Mouse (Mus musculus): ENCODE data around the gene Slc9a1. TPM values are rescaled to one million over a fixed set of nuclear protein-coding genes. Genes with fewer than 3 reads are reported as not detected.
A peak's percentile ranks its signal among the peaks of the same experiment; 100 is the strongest.

The Slc9a1 gene
- polyA plus RNA-seq, 1 experiment from 2014 or later: 10.1 TPM

DNA sequence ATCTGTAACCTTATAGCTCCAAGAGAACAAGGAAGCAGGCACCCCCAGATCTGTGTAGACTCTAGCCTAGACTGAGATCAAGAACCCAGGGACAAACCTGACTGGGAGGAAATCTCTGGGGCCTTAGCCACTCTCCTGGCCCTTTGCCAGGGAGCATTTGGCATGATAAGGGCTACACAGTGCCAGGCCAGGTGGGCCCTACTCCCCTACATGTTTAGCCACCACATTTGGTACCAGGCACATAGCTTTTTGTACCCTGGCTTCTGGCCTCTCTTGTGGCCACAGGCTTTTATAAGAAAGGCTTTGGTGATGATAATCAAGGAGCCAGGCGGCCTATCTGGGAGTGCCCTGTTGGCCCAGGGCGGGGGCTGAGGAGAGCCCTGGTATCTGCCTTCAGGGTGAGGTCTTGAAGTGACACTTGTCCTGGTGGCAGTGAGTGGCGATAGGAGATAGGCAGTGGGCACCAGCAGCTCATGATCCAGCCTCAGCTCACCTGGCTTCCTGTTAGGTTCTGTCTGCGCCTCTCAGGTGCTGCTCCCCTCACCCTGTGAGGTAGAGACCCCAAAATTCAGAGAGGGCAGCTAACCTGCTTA lies 25.6 kb downstream of the Slc9a1 start:
- peaks cover 29% of the 10 kb centered on the region for H3K4me1 ChIP-seq (replicated peaks)
- H3K4me2 ChIP-seq: no peak overlapping the region
- H3K4me3 ChIP-seq: no peak overlapping the region
- no peaks in the 10 kb centered on the region for H3K27me3 ChIP-seq
- H3K9ac ChIP-seq: no peak overlapping the region
- no peaks in the 10 kb centered on the region for H3K9me3 ChIP-seq
- H3K27ac ChIP-seq (replicated peaks): no peak overlapping the region
- 91% methylated on average over 4 of the region's 4 CpGs for WGBS
- no peak for ATAC-seq (ENCODE audit: low FRiP score, low read depth)
- no peaks in the 10 kb centered on the region for H3K36me3 ChIP-seq

DNA sequence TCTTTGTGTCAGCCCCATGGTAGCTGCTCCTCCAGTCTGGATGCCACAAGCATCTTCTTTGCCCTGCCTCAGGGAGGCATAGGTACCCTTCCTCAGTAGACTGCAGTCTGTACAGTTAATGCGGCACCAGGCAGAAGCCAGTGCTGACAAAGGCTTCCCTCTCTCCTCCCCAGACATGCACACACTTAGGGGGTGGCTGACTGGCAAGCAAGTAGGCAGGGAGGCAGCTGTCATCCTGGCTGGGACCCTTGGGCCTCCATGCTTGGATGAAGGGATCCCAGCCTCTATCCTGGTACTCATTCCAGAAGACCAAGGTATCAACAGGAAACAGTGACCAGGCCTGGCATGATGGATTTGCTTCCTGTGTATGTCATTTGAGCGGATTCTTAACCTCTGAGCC lies 26.6 kb downstream of the Slc9a1 start:
- H3K9me3 ChIP-seq: no peaks in the 10 kb centered on the region
- 62% methylated on average over 2 of the region's 2 CpGs for WGBS
- H3K27me3 ChIP-seq: no peaks in the 10 kb centered on the region
- no peaks in the 10 kb centered on the region for H3K36me3 ChIP-seq
- no peak overlapping the region for H3K27ac ChIP-seq (replicated peaks)
- no peak overlapping the region for H3K4me3 ChIP-seq
- ATAC-seq (ENCODE audit: low FRiP score, low read depth): no peak
- no peak overlapping the region for H3K9ac ChIP-seq
- no peak overlapping the region for H3K4me2 ChIP-seq
- H3K4me1 ChIP-seq (replicated peaks): peaks cover 26% of the 10 kb centered on the region

DNA sequence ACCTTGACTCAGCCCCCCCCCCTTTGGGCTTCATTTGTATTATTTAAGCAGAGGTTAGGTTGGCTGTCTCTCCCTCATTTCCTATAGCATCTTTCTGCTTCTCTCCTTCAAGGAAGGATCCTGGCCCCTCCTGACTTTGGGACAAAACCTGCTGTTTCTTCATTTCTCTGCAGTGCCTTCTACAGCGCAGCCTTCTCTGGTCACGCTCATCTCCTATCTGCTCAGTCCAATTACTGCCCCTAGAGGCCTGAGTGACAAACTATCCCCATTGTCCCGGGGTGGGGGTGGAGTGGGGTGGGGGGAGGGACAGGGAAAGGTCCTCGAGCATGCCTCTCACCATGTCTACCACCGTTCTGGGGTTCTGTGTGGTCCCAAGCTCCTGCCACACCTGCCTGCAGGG lies 27.8 kb downstream of the Slc9a1 start:
- Histone ChIP-seq H3K27ac (replicated peaks) (no peak overlapping the region), H3K9me3 (no peaks in the 10 kb centered on the region), H3K4me3 (no peak overlapping the region), H3K4me2 (no peak overlapping the region), H3K9ac (no peak overlapping the region), H3K27me3 (no peaks in the 10 kb centered on the region), H3K36me3 (no peaks in the 10 kb centered on the region), H3K4me1 (replicated peaks) (peaks cover 17% of the 10 kb centered on the region)
- ATAC-seq (ENCODE audit: low FRiP score, low read depth): no peak
- WGBS: 28% methylated on average over 5 of the region's 5 CpGs

DNA sequence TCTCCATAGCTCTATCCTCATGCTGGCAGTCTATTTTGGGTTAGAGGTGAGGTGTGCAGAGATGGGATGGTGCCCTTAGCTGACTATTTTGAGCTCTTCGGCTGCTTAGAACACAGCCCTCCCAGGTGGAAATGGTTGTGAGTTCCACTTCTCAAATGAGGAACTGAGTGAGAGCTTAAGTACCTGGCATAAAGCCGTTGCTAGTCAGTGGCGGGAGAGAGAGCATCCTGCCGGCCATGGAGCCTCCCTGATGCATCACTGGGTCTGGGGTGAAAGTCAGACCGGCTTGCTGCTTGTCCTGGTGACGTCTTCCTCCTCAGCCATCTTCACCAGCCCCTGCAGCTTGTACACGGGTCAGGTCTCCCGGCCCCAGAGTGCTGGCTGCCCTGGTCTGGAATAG lies 28.5 kb downstream of the Slc9a1 start:
- no peak for ATAC-seq (ENCODE audit: low FRiP score, low read depth)
- Histone ChIP-seq H3K9ac (no peak overlapping the region), H3K4me2 (no peak overlapping the region), H3K9me3 (no peaks in the 10 kb centered on the region), H3K27ac (replicated peaks) (no peak overlapping the region), H3K36me3 (no peaks in the 10 kb centered on the region), H3K27me3 (no peaks in the 10 kb centered on the region), H3K4me3 (no peak overlapping the region), H3K4me1 (replicated peaks) (peaks cover 17% of the 10 kb centered on the region)
- 87% methylated on average over 8 of the region's 8 CpGs for WGBS

DNA sequence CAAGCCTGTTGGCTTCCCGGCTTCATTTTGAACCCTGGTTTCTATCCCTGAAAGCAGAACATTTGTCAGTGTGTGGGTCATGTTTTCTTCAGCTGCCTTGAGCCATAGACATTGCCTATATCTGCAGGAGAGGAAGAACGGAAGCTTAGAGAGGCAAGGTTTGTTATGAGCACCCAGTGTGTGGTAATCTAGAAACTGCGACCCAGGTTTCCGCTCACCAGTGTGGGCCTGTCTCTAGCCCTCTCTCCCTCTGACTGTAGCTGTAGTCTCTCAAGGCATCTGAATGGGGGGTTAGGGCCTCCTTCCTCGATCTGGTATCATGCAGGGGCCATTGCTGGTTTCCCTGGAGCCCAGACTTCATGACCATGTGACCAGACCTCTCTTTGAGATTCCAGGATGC lies 29.1 kb downstream of the Slc9a1 start:
- WGBS: 77% methylated on average over 5 of the region's 5 CpGs

DNA sequence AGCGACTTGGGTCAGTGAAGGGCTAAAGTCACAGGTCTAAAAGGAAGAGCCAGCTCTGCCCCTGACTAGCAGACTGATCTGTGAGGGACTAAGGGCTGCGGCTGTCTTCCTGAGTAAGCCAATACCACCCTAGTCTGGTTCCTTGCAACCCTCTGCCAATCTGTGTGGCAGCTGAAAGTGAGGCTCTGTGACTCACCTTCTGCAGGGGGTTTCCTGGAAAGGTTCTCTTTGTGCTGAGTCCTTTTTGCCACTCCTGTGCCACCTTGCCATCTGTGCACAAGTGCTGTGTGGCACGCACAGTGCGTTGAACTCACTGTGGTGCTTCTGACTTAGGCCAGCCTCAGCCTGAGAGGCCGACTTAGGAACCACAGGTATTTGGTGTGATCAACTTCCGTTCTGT lies 30.0 kb downstream of the Slc9a1 start:
- 95% methylated on average over 6 of the region's 6 CpGs for WGBS
- Histone ChIP-seq H3K4me3 (no peak overlapping the region), H3K4me1 (replicated peaks) (peaks cover 17% of the 10 kb centered on the region), H3K27ac (replicated peaks) (no peak overlapping the region), H3K4me2 (no peak overlapping the region), H3K9me3 (no peaks in the 10 kb centered on the region), H3K27me3 (no peaks in the 10 kb centered on the region), H3K36me3 (no peaks in the 10 kb centered on the region), H3K9ac (no peak overlapping the region)
- ATAC-seq (ENCODE audit: low FRiP score, low read depth): no peak

More for the DNA sequence above, 29.1 kb downstream of the Slc9a1 start:
- Histone ChIP-seq H3K27ac (replicated peaks) (no peak overlapping the region), H3K4me1 (replicated peaks) (peaks cover 17% of the 10 kb centered on the region), H3K4me2 (no peak overlapping the region), H3K27me3 (no peaks in the 10 kb centered on the region), H3K4me3 (no peak overlapping the region), H3K9ac (no peak overlapping the region), H3K9me3 (no peaks in the 10 kb centered on the region), H3K36me3 (no peaks in the 10 kb centered on the region)
- ATAC-seq (ENCODE audit: low FRiP score, low read depth): no peak

DNA sequence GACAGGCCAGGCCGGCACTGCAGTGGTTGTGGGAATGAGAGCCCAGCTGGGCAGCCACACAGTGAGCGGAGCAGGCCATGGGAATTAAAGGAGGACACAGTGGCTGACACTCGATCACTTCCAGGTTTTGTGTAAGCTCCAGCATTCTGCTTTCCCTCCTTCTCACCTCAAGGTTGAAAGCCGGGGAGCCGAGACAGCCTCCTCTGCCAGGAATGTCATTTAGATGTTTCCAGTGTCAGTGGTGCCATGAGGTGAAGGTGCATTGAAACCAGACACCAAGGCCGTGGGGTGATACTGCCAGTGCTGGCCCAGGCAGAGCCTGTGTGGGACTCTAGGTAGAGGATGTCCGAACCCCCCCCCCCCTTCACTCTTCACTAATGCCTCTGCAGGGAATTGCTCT lies 30.6 kb downstream of the Slc9a1 start:
- H3K4me2 ChIP-seq: no peak overlapping the region
- H3K27me3 ChIP-seq: no peaks in the 10 kb centered on the region
- peaks cover 14% of the 10 kb centered on the region for H3K4me1 ChIP-seq (replicated peaks)
- no peaks in the 10 kb centered on the region for H3K36me3 ChIP-seq
- H3K9me3 ChIP-seq: no peaks in the 10 kb centered on the region
- 77% methylated on average over 7 of the region's 7 CpGs for WGBS
- no peak overlapping the region for H3K27ac ChIP-seq (replicated peaks)
- H3K4me3 ChIP-seq: no peak overlapping the region
- no peak for ATAC-seq (ENCODE audit: low FRiP score, low read depth)
- H3K9ac ChIP-seq: no peak overlapping the region

DNA sequence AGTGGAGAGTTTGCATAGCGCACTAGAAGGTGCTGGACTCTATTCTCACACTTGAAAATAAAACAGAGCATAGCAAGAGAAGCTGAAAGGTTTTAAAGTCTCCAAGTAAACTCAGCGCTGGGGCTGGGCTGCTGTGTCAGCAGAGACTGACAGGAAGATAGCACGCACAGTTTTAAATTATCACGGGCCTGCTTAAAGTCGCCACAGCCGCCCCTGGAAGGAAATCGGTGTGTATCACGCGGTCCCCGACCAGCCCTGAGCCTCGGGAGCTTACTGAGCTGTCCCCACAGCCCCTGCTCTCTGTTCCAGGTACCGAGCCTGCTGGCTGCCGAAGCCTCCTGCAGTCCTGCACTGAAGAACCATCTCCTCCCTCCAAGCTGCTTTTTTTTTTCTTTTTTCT lies 32.5 kb downstream of the Slc9a1 start:
- Histone ChIP-seq H3K27ac (replicated peaks) (no peak overlapping the region), H3K4me3 (no peak overlapping the region), H3K9me3 (no peaks in the 10 kb centered on the region), H3K36me3 (no peaks in the 10 kb centered on the region), H3K9ac (no peak overlapping the region), H3K4me1 (replicated peaks) (no peaks in the 10 kb centered on the region; the same call in none of the 2 replicates), H3K27me3 (no peaks in the 10 kb centered on the region), H3K4me2 (no peak overlapping the region)
- no peak for ATAC-seq (ENCODE audit: low FRiP score, low read depth)
- WGBS: 75% methylated on average over 13 of the region's 13 CpGs

DNA sequence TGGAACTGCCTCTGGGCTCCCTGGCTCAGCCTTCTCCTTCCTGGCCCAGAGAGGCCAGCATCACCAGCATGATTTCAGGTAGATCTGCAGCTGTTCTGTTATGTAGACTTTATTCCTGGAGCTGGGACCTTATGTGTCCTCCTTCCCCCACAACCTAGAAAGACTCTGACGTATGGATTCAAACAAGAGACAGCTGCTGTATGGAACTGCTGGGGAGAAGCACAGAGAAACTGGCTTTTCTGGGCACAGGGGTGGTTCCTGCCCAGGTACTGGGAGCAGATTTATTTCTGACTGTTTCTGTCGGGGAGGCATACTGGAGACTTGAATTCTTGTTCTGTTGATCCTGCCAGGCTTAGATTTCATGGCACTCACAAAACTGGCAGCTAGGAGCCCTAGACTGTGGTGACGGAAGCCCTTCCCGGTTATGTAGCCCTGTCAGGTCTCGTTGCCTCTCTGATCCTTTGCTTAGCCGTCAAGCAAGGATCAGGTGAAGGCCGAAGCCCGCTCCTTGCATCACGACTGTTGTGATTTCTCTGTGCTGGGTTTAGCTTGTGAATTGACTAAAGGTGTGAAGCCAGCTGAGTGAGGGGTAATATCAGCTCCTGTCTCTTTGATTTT lies 34.2 kb downstream of the Slc9a1 start:
- WGBS: 91% methylated on average over 9 of the region's 9 CpGs
- H3K27ac ChIP-seq (replicated peaks): no peak overlapping the region
- ATAC-seq (ENCODE audit: low FRiP score, low read depth): no peak

DNA sequence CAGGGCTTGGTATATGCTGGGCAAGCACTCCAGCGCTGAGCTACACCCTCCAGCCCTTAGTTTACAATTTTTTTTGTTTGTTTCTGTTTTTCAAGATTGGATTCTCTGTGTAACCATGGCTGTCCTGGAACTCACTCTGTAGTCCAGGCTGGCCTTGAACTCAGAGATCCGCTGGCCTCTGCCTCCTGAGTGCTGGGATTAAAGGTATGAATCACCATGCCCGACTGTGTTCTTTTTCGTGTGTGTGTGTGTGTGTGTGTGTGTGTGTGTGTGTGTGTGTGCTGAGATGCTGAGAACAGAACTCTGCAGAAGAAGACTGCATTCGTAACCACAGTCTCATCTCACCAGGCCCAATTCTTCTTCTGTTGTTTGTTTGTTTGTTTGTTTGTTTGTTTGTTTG lies 34.8 kb downstream of the Slc9a1 start:
- no peaks in the 10 kb centered on the region for H3K9me3 ChIP-seq
- WGBS: 89% methylated on average over 5 of the region's 5 CpGs
- H3K9ac ChIP-seq: no peak overlapping the region
- H3K27ac ChIP-seq (replicated peaks): no peak overlapping the region
- H3K27me3 ChIP-seq: no peaks in the 10 kb centered on the region
- no peaks in the 10 kb centered on the region for H3K36me3 ChIP-seq
- peaks cover 15% of the 10 kb centered on the region for H3K4me1 ChIP-seq (replicated peaks)
- no peak overlapping the region for H3K4me2 ChIP-seq
- no peak overlapping the region for H3K4me3 ChIP-seq
- ATAC-seq (ENCODE audit: low FRiP score, low read depth): no peak

More for the DNA sequence above, 34.2 kb downstream of the Slc9a1 start:
- H3K27me3 ChIP-seq: no peaks in the 10 kb centered on the region
- H3K4me1 ChIP-seq (replicated peaks): peaks cover 15% of the 10 kb centered on the region
- H3K9ac ChIP-seq: no peak overlapping the region
- no peak overlapping the region for H3K4me3 ChIP-seq
- H3K4me2 ChIP-seq: no peak overlapping the region
- H3K9me3 ChIP-seq: no peaks in the 10 kb centered on the region
- H3K36me3 ChIP-seq: no peaks in the 10 kb centered on the region

DNA sequence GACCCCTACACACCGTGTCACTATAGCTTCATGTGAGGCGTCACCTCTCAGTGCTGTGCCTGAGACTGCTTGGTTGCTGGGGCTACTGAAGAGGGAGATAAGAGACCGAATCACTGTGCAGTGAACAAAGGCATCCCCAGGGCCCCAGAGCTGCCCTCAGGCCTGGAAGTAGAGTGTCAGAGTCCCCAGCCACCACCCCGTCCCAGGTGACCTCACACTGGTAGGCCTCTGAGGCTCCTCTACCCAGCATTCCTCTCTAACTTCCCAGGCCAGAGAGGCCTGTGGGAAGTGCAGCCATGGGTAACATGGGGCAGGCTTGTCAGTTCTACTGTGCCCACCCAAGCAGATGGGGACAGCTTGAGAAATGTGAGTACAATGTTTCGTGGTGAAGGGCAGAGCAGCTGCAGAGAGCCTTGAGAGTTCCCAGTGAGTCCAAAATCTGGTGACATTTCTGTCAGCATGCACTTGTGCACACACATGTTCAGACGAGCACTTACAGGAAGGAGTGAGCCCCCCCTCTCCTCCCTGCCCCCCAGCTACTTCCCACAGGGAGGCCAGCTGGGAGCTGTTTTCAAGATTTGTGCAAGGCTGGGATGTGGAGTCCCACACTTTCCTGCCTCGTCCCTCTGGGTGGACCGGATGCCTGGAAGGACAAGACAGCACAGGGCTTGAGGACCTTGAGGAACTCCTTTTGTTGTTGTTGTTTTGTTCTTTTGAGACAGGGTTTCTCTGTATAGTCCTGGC lies 37.0 kb downstream of the Slc9a1 start:
- Histone ChIP-seq H3K9ac (no peak overlapping the region), H3K36me3 (no peaks in the 10 kb centered on the region), H3K27me3 (no peaks in the 10 kb centered on the region), H3K27ac (replicated peaks) (no peak overlapping the region; the same call in 1 of the 2 replicates), H3K4me2 (no peak overlapping the region), H3K4me3 (no peak overlapping the region), H3K4me1 (replicated peaks) (peaks cover 15% of the 10 kb centered on the region), H3K9me3 (no peaks in the 10 kb centered on the region)
- 0 out of 2 replicates have a peak, but pooled peaks have one; percentile 12 for ATAC-seq (ENCODE audit: low FRiP score, low read depth)
- 57% methylated on average over 8 of the region's 8 CpGs for WGBS

DNA sequence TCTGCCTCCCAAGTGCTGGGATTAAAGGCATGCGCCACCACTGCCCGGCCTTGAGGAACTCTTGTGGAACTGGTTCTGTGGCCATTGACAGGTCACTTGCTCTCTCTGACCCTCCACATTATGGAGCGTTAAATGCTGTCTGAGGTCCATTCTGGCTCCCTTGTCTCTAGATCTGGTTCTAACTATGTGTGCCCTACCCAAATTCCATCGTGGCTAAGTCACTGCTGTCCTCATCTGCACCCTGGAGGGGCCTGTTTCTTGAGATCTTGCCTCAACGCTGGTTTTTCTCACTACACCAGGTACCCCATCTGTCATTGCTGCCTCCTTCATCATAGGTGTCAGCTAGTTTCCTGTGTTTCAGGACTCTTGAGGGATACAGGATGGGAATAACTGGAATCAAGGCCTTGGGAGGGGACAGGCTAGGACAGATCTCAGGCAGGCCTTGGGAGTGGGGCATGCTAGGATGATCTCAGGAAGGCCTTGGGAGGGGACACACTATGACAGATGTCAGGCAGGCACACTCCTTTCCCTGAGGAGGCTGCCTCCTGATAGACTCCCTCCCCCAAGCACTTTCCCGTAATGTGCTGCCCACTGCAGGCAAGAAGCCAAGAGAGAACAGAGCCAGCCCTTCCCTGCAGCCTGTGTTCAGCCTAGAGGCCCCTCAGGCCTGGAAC lies 37.7 kb downstream of the Slc9a1 start:
- no peak overlapping the region for H3K4me3 ChIP-seq
- H3K9ac ChIP-seq: no peak overlapping the region
- peak overlapping the region; percentile 27 for H3K27ac ChIP-seq (replicated peaks)
- ATAC-seq (ENCODE audit: low FRiP score, low read depth): peak; percentile 43; the same call in 1 of the 2 replicates
- 69% methylated on average over 6 of the region's 6 CpGs for WGBS
- H3K4me2 ChIP-seq: no peak overlapping the region
- H3K9me3 ChIP-seq: no peaks in the 10 kb centered on the region
- H3K36me3 ChIP-seq: no peaks in the 10 kb centered on the region
- H3K4me1 ChIP-seq (replicated peaks): peaks cover 15% of the 10 kb centered on the region
- no peaks in the 10 kb centered on the region for H3K27me3 ChIP-seq

Data from hindbrain, embryonic 15.5 days (tissue).